Mouse (Mus musculus) megakaryocyte, embryonic 14.5 days (primary cell): Measurements from ENCODE around the gene Ruvbl1. TPM values are rescaled to one million over a fixed set of nuclear protein-coding genes. Genes with fewer than 3 reads are reported as not detected.
A peak's percentile ranks its signal among the peaks of the same experiment; 100 is the strongest.

Source experiments
- H3K27me3 ChIP-seq: replicated peaks from 2 replicates; pipeline ENCODE3; 2012; ENCODE audit warnings: inconsistent platforms
- H3K36me3 ChIP-seq: replicated peaks from 2 replicates; pipeline ENCODE3; 2012; ENCODE audit warnings: low read length, inconsistent platforms, mixed read lengths
- H3K4me1 ChIP-seq: 2 replicates; pipeline ENCODE4 v1.6.1; 2012; ENCODE audit warnings: inconsistent platforms
- H3K4me3 ChIP-seq: replicated peaks from 2 replicates; pipeline ENCODE3; 2012; ENCODE audit warnings: moderate library complexity, mild to moderate bottlenecking, inconsistent platforms
- H3K9me3 ChIP-seq: 2 replicates; pipeline ENCODE4 v1.6.1; 2012; ENCODE audit warnings: inconsistent platforms
- FLI1 ChIP-seq: IDR thresholded peaks from 2 replicates; pipeline ENCODE4 v1.6.1; 2012; ENCODE audit warnings: low read length, inconsistent platforms, mixed read lengths
- GATA1 ChIP-seq: IDR thresholded peaks from 3 replicates; pipeline ENCODE4 v1.6.1; 2012; ENCODE audit warnings: mixed read lengths, low read length, inconsistent platforms, borderline replicate concordance
- polyA plus RNA-seq: library from polyadenylated mRNA; stranded (reverse); fragments of >175 nt; gene quantifications from 2 replicates; pipeline ENCODE4 v1.2.3, GENCODE M21; 2012; ENCODE audit warnings: low replicate concordance; ENCODE audit not compliant: insufficient read depth

The Ruvbl1 gene
- polyA plus RNA-seq, 1 experiment: 27.3 TPM

- Histone ChIP-seq H3K9me3 (no peaks in the 10 kb centered on the region), H3K27me3 (no peaks in the 10 kb centered on the region), H3K36me3 (peaks cover 62% of the 10 kb centered on the region), H3K4me1 (peaks cover 59% of the 10 kb centered on the region), H3K4me3 (no peak overlapping the region)
- TF ChIP-seq GATA1 (no peak), FLI1 (no peak)
Observed at GRCm38 (mm10) chr6:88515971-88516370, 50.8 kb downstream of the Ruvbl1 start.

DNA sequence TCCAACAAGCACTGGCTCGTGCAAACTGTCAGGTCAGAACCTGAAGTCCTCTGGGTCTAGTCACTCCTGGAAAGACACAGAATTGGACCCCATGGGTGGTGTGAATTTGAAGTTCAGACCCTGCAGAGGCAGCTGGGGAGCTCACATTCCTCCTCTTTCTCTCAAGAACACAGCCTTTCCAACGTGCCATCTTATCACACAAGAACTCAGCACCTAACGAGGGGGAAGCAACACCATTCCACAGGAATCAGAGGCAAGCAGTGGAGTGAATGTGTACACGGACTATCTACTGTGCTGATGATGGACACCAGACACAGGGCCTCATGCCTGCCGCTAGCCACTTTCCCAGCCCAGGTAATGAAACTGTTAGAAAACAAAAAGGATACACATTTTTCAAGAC lies 51.5 kb downstream of the Ruvbl1 start:
- no peak for TF ChIP-seq GATA1
- Histone ChIP-seq H3K4me3 (peak overlapping the region; percentile 70), H3K9me3 (no peaks in the 10 kb centered on the region), H3K36me3 (peaks cover 55% of the 10 kb centered on the region), H3K4me1 (peaks cover 60% of the 10 kb centered on the region), H3K27me3 (no peaks in the 10 kb centered on the region)

DNA sequence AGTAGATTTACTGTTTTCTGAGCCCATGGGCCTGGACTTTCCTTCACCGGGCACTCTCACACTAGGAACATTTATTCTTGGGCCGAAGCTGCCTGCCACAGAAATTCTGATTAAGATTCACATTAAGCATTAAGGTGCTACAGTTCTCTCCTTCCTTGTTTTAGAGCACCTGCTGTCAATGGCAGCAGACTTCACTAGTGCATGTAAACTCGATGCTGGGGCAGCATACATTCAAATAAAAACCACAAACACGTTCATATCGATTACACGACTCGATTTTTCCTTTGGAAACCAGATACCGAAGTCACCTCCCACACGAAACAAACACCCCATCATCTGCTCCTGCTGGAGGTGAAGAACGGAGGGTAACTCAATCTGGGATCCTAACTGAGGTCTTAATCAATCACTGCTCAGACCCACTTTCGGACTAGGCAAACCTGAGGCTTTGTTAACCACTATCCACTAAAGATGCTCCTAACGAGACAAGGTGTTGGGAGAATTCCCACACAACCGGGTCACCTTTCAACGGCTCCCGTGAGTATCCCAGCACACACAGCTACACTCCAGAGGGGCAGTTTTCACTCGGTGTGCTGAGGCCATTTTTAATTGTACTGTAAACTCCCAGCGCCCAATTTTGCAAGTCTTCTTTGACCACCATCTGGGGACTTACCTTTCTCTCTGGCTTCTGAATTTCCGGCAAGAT lies 52.6 kb downstream of the Ruvbl1 start:
- peaks cover 43% of the 10 kb centered on the region for H3K36me3 ChIP-seq
- H3K9me3 ChIP-seq: no peaks in the 10 kb centered on the region
- no peaks in the 10 kb centered on the region for H3K27me3 ChIP-seq
- H3K4me3 ChIP-seq: peak overlapping the region; percentile 94
- peaks cover 72% of the 10 kb centered on the region for H3K4me1 ChIP-seq
- no peak for TF ChIP-seq FLI1
- TF ChIP-seq GATA1: no peak

DNA sequence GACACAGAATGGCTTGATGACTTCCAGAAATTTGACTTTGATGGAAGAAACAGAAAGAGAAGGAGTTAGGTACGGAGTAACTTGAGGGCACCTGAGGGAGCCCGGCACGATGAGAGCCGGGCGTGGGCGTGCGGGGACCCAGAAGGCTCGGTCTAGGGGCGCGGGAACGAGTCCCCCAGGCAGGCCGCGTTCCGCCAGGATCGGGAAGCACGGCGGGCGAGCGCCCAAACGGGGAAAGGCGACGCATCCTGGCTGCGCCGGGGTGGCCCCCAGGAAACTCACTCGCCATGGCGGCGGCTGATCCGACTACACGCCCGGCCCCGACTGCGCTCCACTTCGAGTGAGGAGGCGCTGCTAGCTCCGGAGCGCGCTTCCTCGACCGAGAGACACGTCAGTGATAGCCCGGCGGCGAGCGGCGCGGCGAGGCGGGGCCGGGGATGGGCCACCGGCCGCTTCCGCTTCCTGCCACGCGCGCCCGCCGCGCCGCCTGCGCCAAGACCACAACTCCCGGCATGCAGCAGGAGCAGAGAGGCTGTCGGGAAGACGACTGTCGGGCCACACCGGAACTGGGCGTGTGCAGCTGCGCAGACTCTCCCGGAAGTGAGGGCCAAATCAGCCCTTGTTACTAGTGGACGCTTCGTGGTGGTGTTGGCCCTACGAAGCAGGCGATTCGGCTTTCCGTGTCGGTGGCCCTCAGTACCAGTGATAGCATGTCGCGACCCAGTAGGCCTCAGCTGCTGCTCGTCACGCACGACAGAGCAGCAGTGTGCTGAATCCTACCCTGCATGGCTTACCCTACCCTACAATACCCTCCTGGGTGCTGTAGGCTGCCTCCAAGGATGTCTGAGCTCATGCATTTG lies 53.4 kb downstream of the Ruvbl1 start, which contains the start of gene Sec61a1:
Sec61a1 (minus strand) TSS at position 502 of the 860 bp plus-strand sequence.
- Histone ChIP-seq H3K4me3 (peak within 1 kb of the TSS; percentile 94), H3K36me3 (peaks cover 36% of the 10 kb centered on the region), H3K9me3 (no peaks in the 10 kb centered on the region), H3K27me3 (no peaks in the 10 kb centered on the region), H3K4me1 (peaks cover 80% of the 10 kb centered on the region)
- TF ChIP-seq GATA1 (no peak), FLI1 (peak; percentile 96)

DNA sequence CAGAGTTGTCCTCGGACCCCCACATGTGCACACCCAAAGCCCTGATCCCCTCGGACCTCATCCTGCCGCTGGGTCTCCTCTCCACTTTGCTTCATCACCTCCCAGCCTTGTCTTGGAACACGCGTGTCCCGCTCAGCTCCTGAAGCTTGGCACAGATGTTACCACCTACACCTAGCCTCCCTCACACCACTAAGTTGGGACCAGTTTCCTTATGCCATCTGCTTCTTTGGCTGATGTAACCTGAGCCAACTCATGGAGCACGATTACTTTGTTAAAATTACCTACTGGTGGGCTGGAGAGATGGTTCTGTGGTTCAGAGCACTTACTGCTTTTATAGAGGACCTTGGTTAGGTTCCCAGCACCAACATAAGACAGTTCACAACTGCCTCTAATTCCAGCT lies 56.6 kb downstream of the Ruvbl1 start:
- no peak for TF ChIP-seq GATA1
- no peak for TF ChIP-seq FLI1
- Histone ChIP-seq H3K4me3 (peak overlapping the region; percentile 3), H3K9me3 (no peaks in the 10 kb centered on the region), H3K27me3 (peaks cover under 1% of the 10 kb centered on the region), H3K36me3 (peaks cover 5% of the 10 kb centered on the region), H3K4me1 (peaks cover 55% of the 10 kb centered on the region)

- Histone ChIP-seq H3K27me3 (peaks cover 5% of the 10 kb centered on the region), H3K36me3 (no peaks in the 10 kb centered on the region), H3K4me1 (peaks cover 50% of the 10 kb centered on the region), H3K4me3 (peak overlapping the region; percentile 84), H3K9me3 (no peaks in the 10 kb centered on the region)
- TF ChIP-seq FLI1: no peak
Observed at GRCm38 (mm10) chr6:88522606-88523005, 57.4 kb downstream of the Ruvbl1 start.

DNA sequence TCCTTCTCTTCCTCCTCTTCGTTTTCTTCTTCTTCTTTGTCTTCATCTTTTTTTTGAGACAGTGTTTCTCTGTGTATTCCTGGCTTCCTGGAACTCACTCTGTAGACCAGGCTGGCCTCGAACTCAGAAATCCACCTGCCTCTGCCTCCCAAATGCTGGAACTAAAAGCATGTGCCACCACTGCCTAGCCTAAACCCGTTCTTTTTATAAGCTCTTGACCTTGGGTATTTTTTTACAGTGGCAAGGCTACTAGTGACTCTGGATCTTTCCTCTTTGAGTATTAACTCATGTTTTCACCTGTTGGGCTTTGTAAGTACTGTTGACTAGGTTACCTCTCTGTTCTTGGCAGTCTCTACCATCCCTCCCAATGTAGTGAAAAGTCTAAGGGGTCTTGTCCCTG lies 57.8 kb downstream of the Ruvbl1 start:
- H3K36me3 ChIP-seq: no peaks in the 10 kb centered on the region
- no peak for TF ChIP-seq FLI1
- TF ChIP-seq GATA1: no peak
- H3K4me3 ChIP-seq: peak overlapping the region; percentile 84
- H3K27me3 ChIP-seq: peaks cover 5% of the 10 kb centered on the region
- no peaks in the 10 kb centered on the region for H3K9me3 ChIP-seq
- H3K4me1 ChIP-seq: peaks cover 45% of the 10 kb centered on the region

- no peaks in the 10 kb centered on the region for H3K9me3 ChIP-seq
- peaks cover 7% of the 10 kb centered on the region for H3K27me3 ChIP-seq
- no peak overlapping the region for H3K4me3 ChIP-seq
- no peaks in the 10 kb centered on the region for H3K36me3 ChIP-seq
- H3K4me1 ChIP-seq: peaks cover 45% of the 10 kb centered on the region
- TF ChIP-seq GATA1: no peak
- TF ChIP-seq FLI1: no peak
Observed at GRCm38 (mm10) chr6:88523451-88523850, 58.2 kb downstream of the Ruvbl1 start.

GRCm38 (mm10) chr6:88524056-88524455 lies 58.8 kb downstream of the Ruvbl1 start:
- TF ChIP-seq FLI1: no peak
- TF ChIP-seq GATA1: no peak
- no peak overlapping the region for H3K4me3 ChIP-seq
- H3K36me3 ChIP-seq: no peaks in the 10 kb centered on the region
- peaks cover 43% of the 10 kb centered on the region for H3K4me1 ChIP-seq
- no peaks in the 10 kb centered on the region for H3K9me3 ChIP-seq
- H3K27me3 ChIP-seq: peaks cover 8% of the 10 kb centered on the region

DNA sequence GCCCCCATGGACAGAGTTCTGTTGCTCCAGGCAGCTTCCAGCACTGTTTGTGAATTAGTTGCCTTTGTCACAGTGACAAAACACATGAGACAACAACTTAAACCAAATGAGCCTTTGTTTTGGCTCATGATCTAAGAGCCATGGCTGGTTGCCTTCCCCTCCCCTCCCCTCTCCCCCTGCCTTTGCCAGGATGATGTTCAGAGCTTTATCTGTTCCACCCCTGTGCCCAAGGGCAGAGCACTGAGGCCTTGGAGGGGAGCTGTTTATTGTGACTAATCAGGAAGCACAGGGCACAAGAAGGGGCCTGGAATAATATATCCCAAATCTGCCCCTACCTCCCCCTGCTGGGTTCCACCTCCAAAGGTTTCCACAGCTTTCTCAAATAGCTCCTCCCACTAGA lies 65.1 kb downstream of the Ruvbl1 start:
- Histone ChIP-seq H3K27me3 (peaks cover 18% of the 10 kb centered on the region), H3K36me3 (no peaks in the 10 kb centered on the region), H3K4me3 (peak overlapping the region; percentile 71), H3K9me3 (no peaks in the 10 kb centered on the region), H3K4me1 (peaks cover 25% of the 10 kb centered on the region)
- TF ChIP-seq FLI1 (no peak), GATA1 (no peak)
